Mouse (Mus musculus) brain, embryonic 14.5 days (tissue): Measurements from ENCODE around the gene Fam76a.

Experiments
- CTCF ChIP-seq: fragments of 200-500 bp; IDR thresholded peaks from 2 replicates; pipeline ENCODE4 v1.5.1; 2012; ENCODE audit warnings: inconsistent platforms, mild to moderate bottlenecking, moderate library complexity, borderline replicate concordance; ENCODE audit not compliant: insufficient read depth, insufficient read length; ENCODE audit errors: extremely low read depth
- POLR2A ChIP-seq: fragments of 200-500 bp; IDR thresholded peaks from 2 replicates; pipeline ENCODE4 v1.6.1; 2012; ENCODE audit warnings: mild to moderate bottlenecking, inconsistent platforms, borderline replicate concordance; ENCODE audit not compliant: poor library complexity, insufficient read depth, insufficient read length, severe bottlenecking; ENCODE audit errors: extremely low read depth

- no peak for TF ChIP-seq POLR2A
- no peak for TF ChIP-seq CTCF
These were observed 16.0 kb upstream of the Fam76a start for GRCm38 (mm10) chr4:132938181-132938941.
